ENCODE assay signal across 21 mouse cellular contexts in the genomic region with DNA sequence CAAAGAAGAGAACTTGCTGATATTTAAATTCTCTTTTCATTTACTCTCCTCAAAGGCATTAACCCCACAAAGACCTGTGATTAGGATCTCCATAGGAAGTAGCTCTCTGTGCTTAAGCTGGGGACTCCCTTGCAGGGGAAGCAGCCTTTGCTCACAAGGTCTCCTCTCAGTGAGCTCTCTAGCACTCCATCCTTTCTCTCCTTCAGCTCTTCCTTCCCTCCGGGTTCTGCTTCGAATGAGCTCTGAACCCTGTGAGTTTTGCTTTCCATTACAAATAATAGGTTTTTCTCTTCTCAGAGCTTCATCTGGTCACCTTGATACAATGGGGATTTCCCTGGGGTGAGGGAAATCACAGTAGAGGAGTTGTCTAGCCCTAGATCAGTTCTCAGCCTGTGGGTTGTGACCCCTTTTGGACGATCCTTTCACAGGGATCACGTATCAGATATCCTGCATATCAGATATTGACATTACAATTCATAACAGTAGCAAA. TPM values are rescaled to one million over a fixed set of nuclear protein-coding genes. Genes with fewer than 3 reads are reported as not detected.
DNase-seq lines count a peak whose midpoint lies in the region; ATAC-seq lines count a peak whose summit lies in the region.
"Had no signal": no experiment of that assay in that cellular context is flagged by ENCODE, and none has a peak within 500 bp of the region (broad histone marks: within the 10 kb centered on the region; RNA-seq: fewer than 3 reads in every experiment).

No protein-coding gene starts in this region.

- 70% methylated on average over 4 of the region's 4 CpGs for whole genome bisulfite sequencing in hindbrain, embryonic 12.5 days
- WGBS in hindbrain, embryonic 16.5 days: 67% methylated on average over 4 of the region's 4 CpGs

- no peaks in the 10 kb centered on the region for H3K27me3 ChIP-seq in hindbrain, embryonic 12.5 days
- H3K27me3 ChIP-seq in hindbrain, embryonic 16.5 days (replicated peaks; ENCODE audit: control insufficient read depth, insufficient read depth, low read length): no peaks in the 10 kb centered on the region
- H3K27me3 ChIP-seq: hindbrain, embryonic 15.5 days; limb, embryonic 13.5 days; liver, embryonic 12.5 days; midbrain, embryonic 12.5 days had no signal

- ATAC-seq in hindbrain, embryonic 12.5 days (ENCODE audit: low FRiP score): no peak
- ATAC-seq in hindbrain, embryonic 16.5 days: no peak
- 0 out of 2 replicates have a peak, but pooled peaks have one; percentile 12 for ATAC-seq in megakaryocyte progenitor cell, adult 5-6 weeks (replicated peaks; ENCODE audit: poor library complexity)
- ATAC-seq: liver, embryonic 12.5 days had no signal

- 0 out of 2 replicates have a peak overlapping the region, but pooled peaks have one; percentile 40 for H3K27ac ChIP-seq in hindbrain, embryonic 12.5 days
- H3K27ac ChIP-seq in hindbrain, embryonic 16.5 days (ENCODE audit: low read depth, low read length): no peak overlapping the region
- H3K27ac ChIP-seq: embryonic facial prominence, embryonic 10.5 days; hindbrain, embryonic 15.5 days; limb, embryonic 13.5 days; liver, embryonic 12.5 days; midbrain, embryonic 12.5 days had no signal

- 0 out of 2 replicates have a peak, but pooled peaks cover 10% of the 10 kb centered on the region for H3K4me1 ChIP-seq in hindbrain, embryonic 12.5 days
- peaks cover 4% of the 10 kb centered on the region for H3K4me1 ChIP-seq in hindbrain, embryonic 16.5 days (ENCODE audit: control insufficient read depth, insufficient read depth, low read depth, low read length)

- no peak overlapping the region for H3K4me2 ChIP-seq in hindbrain, embryonic 12.5 days (replicated peaks)
- H3K4me2 ChIP-seq in hindbrain, embryonic 16.5 days (ENCODE audit: low read length): no peak overlapping the region
- H3K4me2 ChIP-seq: heart, embryonic 11.5 days; hindbrain, embryonic 15.5 days; limb, embryonic 13.5 days; liver, embryonic 12.5 days; midbrain, embryonic 12.5 days had no signal

- no peaks in the 10 kb centered on the region for H3K9me3 ChIP-seq in hindbrain, embryonic 12.5 days (replicated peaks)
- no peaks in the 10 kb centered on the region for H3K9me3 ChIP-seq in hindbrain, embryonic 16.5 days (ENCODE audit: control insufficient read depth, low read length)
- H3K9me3 ChIP-seq: embryonic facial prominence, embryonic 10.5 days; hindbrain, embryonic 15.5 days; limb, embryonic 13.5 days; liver, embryonic 12.5 days; midbrain, embryonic 12.5 days had no signal

- no peak overlapping the region for H3K4me3 ChIP-seq in hindbrain, embryonic 12.5 days
- H3K4me3 ChIP-seq in hindbrain, embryonic 16.5 days (ENCODE audit: low read length): no peak overlapping the region
- H3K4me3 ChIP-seq: embryonic facial prominence, embryonic 10.5 days; hindbrain, embryonic 15.5 days; limb, embryonic 13.5 days; liver, embryonic 12.5 days; midbrain, embryonic 12.5 days had no signal

- peak; percentile 60 for DNase-seq in CD4-positive, CD25-positive, alpha-beta regulatory T cell, adult 2 months (ENCODE audit: low read depth, low spot score)
- peak; percentile 35 for DNase-seq in ZHBTc4 (ENCODE audit: low read depth, low spot score)
- DNase-seq in urinary bladder, postnatal 36 days (ENCODE audit: low spot score in 2 of 2): no peak
- DNase-seq in heart, adult 11 months: no peak
- DNase-seq: adrenal gland, postnatal 36 days; cerebellum, adult 9-11 months; gastrocnemius, postnatal 10 days; heart, postnatal 10 days; kidney, adult 9 months; kidney, postnatal 36 days; lung, postnatal 10 days; right cerebral cortex, postnatal 14 days had no signal

- H3K9ac ChIP-seq in hindbrain, embryonic 12.5 days: no peak overlapping the region
- no peak overlapping the region for H3K9ac ChIP-seq in hindbrain, embryonic 16.5 days (ENCODE audit: low read depth, low read length)
- H3K9ac ChIP-seq: hindbrain, embryonic 15.5 days; limb, embryonic 13.5 days; liver, embryonic 12.5 days; midbrain, embryonic 12.5 days had no signal

- no peaks in the 10 kb centered on the region for H3K36me3 ChIP-seq in hindbrain, embryonic 12.5 days
- no peaks in the 10 kb centered on the region for H3K36me3 ChIP-seq in hindbrain, embryonic 16.5 days (ENCODE audit: control insufficient read depth, insufficient read depth, low read length)
- H3K36me3 ChIP-seq: embryonic facial prominence, embryonic 10.5 days; hindbrain, embryonic 15.5 days; limb, embryonic 13.5 days; liver, embryonic 12.5 days; midbrain, embryonic 12.5 days had no signal

RNA-seq across cellular contexts. Expression of gene Atxn7l1, which starts 35.7 kb away (rescaled TPM):
- 18.4 and 18.5 TPM in 2 replicates for polyA plus RNA-seq in hindbrain, embryonic 12.5 days (2016; fragmentation: Nextera tagmentation; extraction: Ambion mirVana)
- 18.7 and 25.1 TPM in 2 replicates for polyA plus RNA-seq in hindbrain, embryonic 16.5 days (2015; fragmentation: Nextera tagmentation; extraction: Ambion mirVana)
- 71.1 and 96.1 TPM in 2 replicates for total RNA-seq in megakaryocyte progenitor cell, adult 5-6 weeks (2015)
- total RNA-seq in megakaryocyte progenitor cell, adult 5-6 weeks (2017): 33.1 and 37.4 TPM in 2 replicates

Comparison
In these comparisons a context has a peak if more than half of its experiments do, and no peak if none do; other contexts are left out.
1. DNase-seq: peak in CD4-positive, CD25-positive, alpha-beta regulatory T cell, adult 2 months (single experiment) and ZHBTc4 (single experiment); none in urinary bladder, postnatal 36 days (0 of 2) and heart, adult 11 months (single experiment).